Mouse (Mus musculus) spleen, adult 18-20 months (tissue): ENCODE measurements around the gene Prex1.

ENCODE experiments used
- DNase-seq, 2 experiments: peaks; one replicate each; pipeline ENCODE4 v3.0.0; 2022; ENCODE audit warnings: mixed read lengths in 2 of 2

Gene Prex1

DNA sequence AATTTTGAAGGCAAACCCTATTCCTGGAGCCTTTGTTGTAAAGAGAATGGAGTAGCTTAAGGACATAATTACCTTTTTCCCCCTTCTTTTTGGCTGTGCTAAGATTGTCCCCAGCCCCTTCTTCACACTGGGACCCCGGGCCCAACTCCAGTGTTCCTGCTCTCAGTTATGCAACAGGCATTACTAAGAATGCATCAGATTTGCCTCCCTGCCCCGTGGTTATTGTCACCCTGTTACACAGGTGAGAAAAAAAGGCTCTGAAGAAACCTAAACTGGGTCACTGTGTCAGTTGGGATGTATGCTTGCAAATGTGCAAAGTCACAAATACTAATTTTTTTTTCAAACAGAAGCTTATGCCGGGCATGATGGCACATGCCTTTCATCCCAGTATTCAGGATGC lies 6.8 kb upstream of the Prex1 start:
- DNase-seq: no peak

DNA sequence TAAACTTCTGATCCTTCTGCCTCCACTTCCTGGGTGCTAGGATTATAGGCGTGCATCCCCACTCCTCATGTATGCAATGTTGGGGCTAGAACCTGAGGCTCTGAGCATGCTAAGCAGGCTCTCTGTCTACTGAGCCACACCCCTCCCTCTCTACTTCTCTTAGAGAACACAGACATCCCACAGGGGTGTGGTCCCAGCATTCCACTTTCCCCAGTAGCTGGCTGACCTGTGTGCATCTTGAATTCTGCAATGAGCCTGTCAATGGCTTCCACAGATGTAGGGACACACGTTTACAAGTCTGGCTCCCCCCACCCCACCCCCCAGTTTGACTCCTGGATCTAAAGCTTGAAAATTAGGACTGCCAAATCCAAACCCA lies 6.3 kb upstream of the Prex1 start:
- no peak for DNase-seq

DNA sequence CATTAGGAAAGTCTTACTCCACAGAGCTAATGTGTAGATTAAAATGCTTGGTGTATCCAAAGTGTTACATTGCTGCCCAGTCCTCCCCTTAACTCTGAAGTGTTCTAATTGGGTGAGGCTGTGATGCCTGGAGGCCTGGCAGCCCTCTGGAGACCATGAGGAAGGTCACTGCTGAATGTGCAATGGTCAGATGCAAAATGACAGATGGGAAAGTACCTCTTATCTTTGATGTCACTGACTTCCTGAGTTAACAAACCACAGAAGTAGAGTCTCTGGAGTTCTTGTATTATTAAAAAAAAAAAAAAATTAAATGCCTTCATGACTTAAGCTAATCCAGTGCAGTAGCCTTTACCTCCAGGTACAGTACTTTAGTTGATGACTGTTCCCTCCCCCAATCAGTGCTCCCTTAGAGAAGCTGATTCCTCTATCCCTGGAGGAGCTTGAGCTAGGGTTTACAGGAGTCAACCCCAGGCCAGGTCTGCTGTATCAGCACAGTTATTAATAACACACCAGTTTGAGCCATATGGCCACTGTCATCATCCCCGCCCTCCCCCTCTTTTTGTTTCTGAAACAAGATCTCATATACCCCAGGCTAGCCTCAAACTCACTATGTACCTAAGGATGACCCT lies 5.8 kb upstream of the Prex1 start:
- no peak for DNase-seq

DNA sequence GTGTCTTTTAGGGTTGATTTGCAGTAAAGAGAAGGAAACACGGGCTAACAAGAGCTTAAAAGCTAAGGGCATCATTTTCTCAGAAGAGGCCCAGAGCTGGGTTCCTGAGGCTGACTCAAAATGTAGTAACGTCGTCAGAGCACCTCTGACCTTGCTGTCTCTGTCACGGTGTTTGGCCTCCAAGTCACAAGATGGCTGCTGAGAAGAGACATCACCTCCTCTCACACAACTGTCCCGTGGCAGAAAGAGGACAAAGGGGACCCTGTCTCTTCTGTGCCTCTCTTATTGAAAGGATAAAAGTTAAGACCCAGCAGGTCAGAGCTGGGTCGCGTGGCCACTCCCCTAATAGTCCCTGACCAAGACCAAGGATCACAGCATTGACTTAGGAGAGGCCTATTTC lies 2.4 kb upstream of the Prex1 start:
- no peak for DNase-seq

DNA sequence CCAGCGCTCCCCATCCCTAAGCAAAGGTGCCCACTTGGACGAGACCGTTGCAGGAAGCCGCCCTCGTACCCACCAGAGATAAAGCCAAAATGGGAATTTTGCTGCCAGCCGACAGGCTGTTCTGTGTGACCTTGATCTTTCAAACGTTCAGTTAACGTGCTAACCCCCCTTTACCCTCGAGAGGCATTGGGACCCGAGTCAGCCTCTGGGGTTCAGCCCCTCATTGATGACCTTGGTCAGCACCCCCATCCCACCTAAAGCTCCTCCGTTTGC lies 731 bp upstream of the Prex1 start:
- DNase-seq: no peak

DNA sequence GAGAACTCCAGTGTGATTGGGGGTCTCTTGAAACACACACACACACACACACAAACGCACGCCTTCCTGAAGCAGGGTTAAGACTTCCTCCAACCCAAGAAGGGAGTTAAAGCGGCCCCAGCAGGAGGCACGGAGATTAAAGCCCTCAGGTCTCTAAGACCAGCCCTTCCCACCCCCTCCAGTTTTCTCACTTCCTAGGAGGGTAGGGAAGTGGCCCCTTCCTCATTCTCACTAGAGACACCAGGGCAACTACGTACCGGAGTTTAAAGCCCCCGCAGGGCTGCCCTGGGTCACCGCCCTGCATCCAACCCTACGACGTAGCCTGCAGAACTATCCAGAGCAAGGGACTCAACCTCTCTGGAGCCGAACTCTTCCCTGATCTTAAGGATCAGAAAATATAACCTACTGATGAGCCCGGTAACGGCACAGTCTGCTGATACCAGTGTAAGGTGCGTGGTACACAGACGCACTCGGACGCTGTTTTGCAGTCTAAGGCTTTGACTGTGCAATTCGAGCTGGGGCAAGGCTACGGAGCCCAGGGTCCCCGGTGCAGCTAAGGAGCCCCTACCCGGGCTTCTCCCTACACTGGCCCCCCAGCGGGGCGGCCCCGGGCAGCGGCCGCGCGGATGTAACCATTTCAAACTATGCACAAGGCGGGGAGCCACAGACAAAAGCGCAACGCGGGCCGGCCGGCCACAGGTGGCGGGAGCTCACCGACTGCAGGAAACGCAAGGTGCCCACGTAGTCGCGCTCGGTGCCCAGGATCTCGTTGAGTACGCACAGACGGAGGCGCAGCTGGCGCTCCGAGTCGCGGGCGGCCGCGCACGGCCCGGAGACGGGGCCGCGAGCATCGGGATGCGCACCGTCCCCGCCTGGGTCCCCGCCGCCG lies 587 bp downstream of the Prex1 start:
- peak; percentile 29 to 66 for DNase-seq

DNA sequence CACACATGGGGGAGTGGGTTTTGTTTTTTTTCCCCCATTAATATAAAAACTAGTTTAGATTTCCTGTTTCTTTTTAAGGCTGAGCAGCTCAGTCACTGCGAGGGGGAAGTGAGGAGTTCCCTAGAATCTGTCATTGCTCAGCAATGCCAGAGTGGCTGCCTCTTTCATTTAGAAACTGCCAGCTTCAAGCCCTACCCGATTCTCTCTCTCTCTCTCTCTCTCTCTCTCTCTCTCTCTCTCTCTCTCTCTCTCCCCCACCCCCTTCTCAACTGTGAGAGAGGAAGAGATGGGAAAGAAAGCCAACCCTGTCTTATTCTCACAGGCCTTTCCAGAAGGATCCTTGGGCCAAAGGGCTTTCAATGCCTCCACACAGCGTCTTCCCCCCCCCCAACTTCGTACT lies 1.3 kb downstream of the Prex1 start:
- no peak for DNase-seq

DNA sequence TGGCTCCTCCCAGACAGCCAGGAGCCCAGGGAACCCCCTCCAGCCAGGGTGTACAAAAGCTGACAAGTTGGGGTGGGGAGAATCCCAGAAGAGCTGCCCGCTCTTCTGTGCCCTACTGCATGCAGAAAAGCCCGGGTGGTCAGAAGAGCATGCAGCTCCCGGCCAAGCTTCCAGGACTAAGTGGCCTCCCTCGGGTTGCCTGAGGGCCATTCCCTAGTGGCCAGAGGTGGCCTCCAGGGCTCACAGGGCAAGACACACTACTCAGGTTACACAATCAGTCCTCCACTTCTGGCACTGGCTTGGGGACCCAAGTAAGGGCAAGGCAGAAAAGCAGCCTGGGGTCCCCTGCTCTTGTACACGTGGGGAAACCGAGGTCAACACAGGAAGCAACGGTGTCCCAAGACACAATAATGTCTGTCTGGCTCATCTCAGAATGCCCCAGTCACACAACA lies 1.9 kb downstream of the Prex1 start:
- no peak for DNase-seq

DNA sequence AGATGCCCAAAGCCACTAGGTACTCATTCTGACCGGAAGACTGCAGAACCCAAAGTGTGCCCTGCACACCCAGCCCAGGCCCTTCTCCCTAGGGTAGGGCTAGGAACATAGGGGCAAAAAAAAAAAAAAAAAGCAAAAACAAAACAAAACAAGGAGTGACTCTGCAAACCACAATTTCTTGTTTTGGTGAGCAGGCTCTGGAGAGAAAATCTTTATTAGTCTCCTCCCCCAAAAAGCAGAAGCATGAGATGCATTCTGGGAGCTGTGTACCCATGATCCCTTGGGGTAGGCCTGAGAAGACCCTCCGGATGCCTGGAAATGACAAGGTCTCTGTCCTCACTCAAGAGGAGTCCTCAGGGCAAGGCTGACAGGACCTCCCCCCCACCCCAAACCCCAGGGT lies 3.7 kb downstream of the Prex1 start:
- no peak for DNase-seq

DNA sequence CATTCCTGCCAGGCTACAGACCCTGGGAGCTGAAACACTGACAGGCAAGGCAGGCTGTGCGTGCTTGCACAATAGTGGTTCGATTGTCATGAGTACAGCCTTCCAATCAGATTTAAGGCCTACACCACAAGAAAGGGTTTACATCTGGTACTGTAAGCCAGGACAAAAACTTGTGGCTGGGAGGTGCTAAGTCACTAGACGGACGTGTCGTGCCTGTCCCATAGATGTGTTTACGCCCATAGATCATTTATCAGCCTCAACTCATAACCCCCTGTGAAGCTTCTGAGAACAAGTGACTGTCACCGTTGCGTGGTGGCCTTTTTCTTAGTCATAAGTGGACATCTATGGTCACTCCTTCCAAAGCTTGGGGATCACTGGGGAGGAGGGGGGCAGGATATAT lies 5.3 kb downstream of the Prex1 start:
- DNase-seq: no peak

DNA sequence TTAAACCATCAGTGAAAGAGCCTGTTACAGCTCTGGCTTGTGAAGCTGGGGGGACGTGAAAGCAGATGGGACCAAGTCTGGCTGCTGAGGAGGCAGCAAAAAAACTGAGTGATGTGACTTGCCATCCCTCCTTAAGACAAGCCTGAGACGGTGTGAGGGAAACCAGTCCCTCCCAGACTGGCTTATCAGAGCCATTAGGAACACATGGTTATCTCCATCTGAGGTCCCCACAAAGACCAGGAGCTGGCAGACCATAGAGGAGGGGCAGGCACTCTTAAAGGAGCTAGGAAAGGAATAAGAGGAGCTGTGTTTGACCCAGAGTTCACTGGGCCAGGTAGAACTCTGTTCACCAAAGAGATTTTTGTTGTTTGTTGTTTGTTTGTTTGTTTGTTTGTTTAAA lies 7.1 kb downstream of the Prex1 start:
- no peak for DNase-seq

DNA sequence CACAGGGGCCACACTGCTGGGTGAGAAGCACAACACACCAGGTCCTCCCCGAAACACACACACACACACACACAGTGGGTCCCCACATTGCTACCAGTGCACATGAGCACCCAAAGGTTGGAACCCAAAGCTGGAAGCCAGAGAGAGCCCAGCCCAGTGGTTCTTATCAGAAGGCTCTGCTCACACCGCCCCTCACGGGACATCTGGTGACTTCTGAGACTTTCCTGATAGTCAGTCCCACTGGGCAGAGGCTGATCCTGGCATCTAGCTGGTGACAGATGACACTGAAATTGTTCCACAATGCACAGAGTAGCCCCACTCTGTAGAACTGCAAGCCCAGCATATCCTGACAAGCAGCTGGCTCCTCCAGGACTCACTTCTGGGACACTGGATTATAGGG lies 10.1 kb downstream of the Prex1 start:
- DNase-seq: no peak

DNA sequence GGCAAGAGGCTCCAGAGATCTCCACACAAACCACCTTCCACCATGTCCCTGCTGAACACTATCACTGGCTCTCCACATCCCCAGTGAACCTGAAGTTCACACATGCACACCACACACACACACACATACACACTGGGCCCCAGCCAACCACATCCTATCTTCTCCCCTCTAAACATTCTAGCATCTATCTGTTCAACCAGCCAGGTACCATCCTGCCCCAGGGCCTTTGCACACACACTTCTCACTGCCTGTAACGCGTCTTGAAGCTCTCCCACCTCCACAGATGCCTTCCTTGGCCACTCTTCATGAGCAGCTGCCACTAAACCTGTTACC lies 11.6 kb downstream of the Prex1 start:
- DNase-seq: no peak

DNA sequence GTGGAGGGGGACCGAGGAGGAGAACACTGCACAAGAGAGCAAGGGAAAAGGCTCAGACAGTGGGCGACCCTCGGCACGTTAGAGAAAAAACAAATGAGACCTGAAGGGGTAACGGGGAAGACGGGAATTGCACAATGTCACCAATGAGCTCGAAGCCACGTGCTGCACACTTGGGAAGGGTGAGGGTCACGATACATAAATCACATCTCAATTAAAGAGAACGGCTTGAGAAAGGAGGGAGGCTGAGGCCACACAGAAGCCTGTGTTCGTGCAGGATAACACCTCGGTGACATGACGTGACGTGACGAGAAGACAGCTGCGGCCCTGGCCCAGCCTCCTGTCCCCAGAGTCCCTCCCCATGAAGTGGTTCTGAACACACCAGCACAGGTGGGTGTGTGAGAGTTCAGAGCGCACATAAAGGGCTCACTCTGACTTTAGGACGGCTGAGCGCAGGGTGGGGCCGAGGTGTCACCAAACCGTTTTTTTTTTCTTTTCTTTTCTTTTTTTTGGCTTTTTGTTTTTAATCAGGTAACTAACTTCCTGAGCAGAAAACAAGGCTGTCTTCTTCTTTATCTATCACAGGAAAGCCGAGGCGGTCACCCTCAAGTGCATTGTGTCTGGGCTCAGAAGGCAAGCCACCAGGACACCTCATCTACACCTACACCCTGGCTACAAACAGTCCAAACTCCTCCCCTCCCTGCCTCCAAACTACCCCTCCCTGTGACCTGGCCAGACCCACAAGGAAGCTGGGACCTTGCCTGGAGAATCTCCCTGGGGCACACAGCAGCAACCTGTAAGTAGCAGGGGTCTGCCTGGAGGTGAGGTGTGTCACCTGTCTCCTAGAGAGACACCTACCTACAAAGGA lies 12.2 kb downstream of the Prex1 start:
- DNase-seq: no peak

DNA sequence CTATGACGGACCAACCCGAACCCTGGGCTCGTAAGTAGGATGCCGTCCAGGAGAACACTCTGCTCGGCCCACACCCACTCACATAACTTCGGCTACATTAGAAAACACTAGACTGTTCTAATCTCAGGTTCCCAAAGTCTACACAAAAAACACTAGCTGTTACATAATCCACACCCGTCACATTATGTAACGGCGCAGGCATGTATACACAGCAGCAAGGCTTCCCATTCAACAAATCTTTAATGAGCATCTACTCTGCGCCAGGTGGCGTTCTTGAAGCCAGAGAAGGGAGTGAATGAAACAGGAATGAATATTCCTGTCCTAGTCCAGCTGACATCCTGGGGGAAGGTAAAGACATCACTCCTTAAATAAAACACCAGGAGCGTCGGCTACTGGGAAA lies 12.9 kb downstream of the Prex1 start:
- DNase-seq: no peak

DNA sequence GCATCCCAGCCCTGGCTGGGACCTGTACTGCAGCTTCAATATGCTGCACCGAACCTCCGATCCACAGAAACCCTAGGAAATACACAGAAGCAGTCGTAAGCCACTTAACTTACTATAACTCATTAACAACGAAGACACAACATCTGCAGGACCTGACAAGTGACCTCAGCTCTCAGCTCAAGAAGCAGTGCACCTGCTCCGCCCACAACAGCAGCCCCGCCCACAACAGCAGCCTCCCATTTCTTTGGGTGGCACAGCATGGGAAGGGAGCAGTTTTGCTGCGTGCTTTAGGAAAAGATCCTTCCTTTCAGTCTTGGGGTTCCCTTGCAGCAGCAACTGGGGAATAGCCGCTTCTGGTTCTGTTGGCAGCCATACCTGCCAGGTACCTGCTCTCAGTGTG lies 13.5 kb downstream of the Prex1 start:
- no peak for DNase-seq

DNA sequence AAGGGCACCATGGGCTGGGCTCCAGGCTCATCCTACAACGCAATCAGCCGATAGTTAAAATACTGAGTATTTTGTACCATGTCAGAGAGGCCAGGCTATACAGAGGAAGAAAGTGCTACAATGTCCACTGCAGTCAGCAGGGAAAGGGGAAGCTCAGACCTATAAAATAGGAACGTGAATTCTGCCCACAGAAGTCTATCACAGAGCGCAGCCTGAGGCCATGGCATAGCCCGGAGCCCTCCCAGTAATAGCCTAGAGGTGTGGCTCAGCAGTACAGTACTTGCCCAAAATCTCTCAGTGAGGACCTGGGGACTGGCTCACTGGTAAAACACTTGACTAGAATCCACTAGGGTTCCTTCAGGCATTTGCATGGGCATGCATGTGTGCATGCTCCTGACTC lies 14.1 kb downstream of the Prex1 start:
- no peak for DNase-seq

DNA sequence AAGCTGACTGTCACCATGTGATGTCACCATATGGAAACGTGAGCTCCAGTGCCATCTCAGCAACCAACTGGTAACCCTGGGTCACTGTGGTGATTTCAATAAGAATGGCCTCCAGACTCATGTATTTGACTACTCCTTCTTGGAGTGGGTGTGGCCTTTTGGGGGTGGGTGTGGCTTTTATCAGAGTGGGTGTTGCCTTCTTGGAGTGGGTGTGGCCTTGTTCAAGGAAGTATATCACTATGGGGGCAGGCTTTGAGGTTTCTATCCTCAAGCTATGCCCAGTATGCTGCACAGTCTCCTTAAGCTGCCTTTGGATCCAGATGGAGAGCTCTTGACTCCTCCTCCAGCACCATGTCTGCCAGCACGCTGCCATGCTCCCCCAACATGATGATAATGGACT lies 19.0 kb downstream of the Prex1 start:
- no peak for DNase-seq

DNA sequence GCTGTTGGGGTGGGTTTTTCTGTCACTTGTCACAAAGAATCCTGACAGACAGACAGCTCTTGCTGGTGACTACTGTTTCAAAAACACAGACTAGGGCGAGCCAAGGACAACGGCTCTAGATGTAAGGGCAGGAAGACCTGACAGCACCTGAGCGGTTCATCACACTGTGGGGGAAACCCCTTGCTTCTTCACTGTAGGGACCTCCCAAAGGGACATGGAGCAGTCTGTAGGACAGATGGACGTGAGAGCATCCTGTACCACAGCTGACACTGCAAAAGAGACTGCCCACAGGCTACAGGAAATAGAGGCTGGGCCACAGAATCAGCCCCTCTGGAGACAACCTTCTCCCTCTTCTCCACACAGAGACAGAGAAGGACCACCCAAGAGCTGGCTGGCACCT lies 20.2 kb downstream of the Prex1 start:
- DNase-seq: no peak

DNA sequence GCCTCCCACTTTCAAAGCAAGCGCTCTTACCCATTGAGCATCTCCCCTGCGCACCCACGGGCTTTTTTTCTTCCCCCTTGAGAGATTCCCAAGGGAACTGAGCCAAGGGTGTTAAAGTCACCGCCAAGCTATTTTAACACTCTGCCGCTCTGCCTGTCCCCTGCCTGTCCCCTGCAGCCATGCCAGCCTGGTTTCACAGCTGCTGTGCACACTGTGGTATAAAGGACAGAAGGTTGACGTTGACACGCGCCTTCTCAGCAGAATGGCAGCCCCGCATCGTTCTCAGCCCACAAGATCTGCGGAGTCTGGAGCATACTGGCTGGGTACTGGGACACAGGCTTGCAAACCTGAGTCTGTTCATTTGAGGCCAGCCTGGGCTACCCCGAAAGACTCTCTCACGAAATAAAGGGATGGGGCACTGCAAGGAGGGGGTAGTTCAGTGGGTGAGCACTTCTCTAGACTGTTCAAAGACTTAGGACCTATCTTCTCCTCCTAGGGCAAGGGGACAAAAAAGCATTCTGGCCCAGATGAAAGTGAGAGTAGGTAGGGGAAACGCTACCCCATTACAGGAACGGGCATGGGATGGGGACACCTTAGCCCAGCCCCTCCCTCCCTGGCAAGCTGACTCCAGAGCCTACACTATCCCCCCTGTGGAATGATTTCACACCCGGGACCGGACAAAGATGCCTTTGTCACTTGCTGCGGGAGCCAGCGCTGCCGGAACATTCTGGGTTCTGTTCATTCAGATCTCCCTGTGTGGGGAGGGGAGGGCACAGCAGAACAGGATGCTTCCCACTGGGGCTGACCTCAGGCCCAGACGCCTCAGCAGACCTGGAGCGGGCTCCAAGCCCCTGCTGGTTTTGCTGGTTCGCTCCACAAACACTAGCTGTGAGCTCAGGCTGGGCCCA lies 21.8 kb downstream of the Prex1 start:
- no peak for DNase-seq

DNA sequence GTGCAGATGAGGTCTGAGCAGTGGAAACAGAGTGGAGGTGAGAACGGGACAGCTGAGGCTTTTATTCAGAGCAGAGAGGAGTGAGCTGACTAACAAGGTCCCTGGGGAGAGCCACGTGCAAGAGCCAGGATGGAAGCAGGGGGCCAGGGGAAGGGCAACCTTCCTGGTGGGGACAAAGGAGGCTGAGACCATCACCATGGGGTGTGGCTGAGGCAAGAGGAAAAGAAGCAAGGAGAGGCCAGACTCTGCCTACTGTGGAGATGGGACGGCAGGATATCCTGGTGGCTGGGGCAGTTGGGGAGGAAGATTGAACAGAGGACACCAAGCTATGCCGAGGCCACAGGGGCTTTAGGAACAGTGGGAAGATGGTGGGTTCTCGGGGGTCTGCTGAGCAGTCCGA lies 26.7 kb downstream of the Prex1 start:
- DNase-seq: no peak

DNA sequence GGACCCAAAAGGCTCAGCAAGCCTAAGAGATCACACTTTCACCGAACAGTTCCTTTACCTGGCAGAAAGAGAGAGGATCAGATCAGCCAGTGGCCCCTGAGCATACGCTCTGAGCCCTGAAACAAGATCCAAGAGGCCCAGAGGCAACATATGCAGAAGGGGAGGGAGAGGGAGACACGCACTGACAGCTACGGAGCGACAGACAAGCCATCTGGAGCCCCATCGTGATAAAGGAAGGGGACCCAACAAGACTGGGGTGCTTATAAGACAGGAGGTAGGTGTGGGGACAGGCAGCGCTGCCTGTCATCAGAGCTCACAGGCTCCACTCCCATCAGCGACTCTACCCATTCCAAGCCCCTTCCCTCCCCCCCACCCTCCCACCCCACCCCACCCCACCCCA lies 27.8 kb downstream of the Prex1 start:
- no peak for DNase-seq
